Comparison of ENCODE assay signal across 8 mouse cellular contexts in genomic region chr5:36313353-36314079, GRCm38 (mm10).
DNase-seq lines count a peak whose midpoint lies in the region; ATAC-seq lines count a peak whose summit lies in the region.

No protein-coding gene starts in this region.

- no peaks in the 10 kb centered on the region for H3K9me3 ChIP-seq in lung, embryonic 16.5 days (ENCODE audit: control insufficient read depth, low read length)
- no peaks in the 10 kb centered on the region for H3K9me3 ChIP-seq in hindbrain, embryonic 14.5 days (ENCODE audit: control insufficient read depth, low read length)

- ATAC-seq in lung, embryonic 16.5 days (ENCODE audit: low read depth): peak; percentile 81
- peak; percentile 71; the same call in 1 of the 2 replicates for ATAC-seq in hindbrain, embryonic 14.5 days (ENCODE audit: low FRiP score)

- H3K4me3 ChIP-seq in lung, embryonic 16.5 days (ENCODE audit: low read length): no peak overlapping the region
- no peak overlapping the region for H3K4me3 ChIP-seq in hindbrain, embryonic 14.5 days (replicated peaks; ENCODE audit: low read length)

- peaks cover 28% of the 10 kb centered on the region for H3K4me1 ChIP-seq in lung, embryonic 16.5 days (replicated peaks; ENCODE audit: control insufficient read depth, insufficient read depth, low read length)
- peaks cover 22% of the 10 kb centered on the region for H3K4me1 ChIP-seq in hindbrain, embryonic 14.5 days (replicated peaks; ENCODE audit: control insufficient read depth, insufficient read depth, low read length)

- no peaks in the 10 kb centered on the region for H3K36me3 ChIP-seq in lung, embryonic 16.5 days (ENCODE audit: control insufficient read depth, insufficient read depth, low read length)
- H3K36me3 ChIP-seq in hindbrain, embryonic 14.5 days (replicated peaks; ENCODE audit: control insufficient read depth, insufficient read depth): no peaks in the 10 kb centered on the region

- peak overlapping the region; percentile 40 for H3K27ac ChIP-seq in lung, embryonic 16.5 days (ENCODE audit: low read length)
- peak overlapping the region; percentile 43; the same call in 1 of the 2 replicates for H3K27ac ChIP-seq in hindbrain, embryonic 14.5 days

- no peak for DNase-seq in lung, adult 18-20 months
- DNase-seq in gastrocnemius, adult 18-20 months (ENCODE audit: low spot score): peak; percentile 40
- DNase-seq in hindbrain, embryonic 14.5 days (ENCODE audit: low spot score): peak; percentile 44
- peak; percentile 68 for DNase-seq in layer of hippocampus, adult 9-11 months
- peak; percentile 72 for DNase-seq in neural tube, embryonic 10.5 days (ENCODE audit: extremely low spot score, low spot score)
- no peak for DNase-seq in urinary bladder, adult 2 months (ENCODE audit: low spot score)
- no peak for DNase-seq in ovary, adult 18-20 months (ENCODE audit: low spot score)

- WGBS in lung, embryonic 16.5 days: 13% methylated on average over 16 of the region's 16 CpGs
- WGBS in hindbrain, embryonic 14.5 days: 30% methylated on average over 15 of the region's 16 CpGs

- H3K4me2 ChIP-seq in lung, embryonic 16.5 days (ENCODE audit: low read depth, low read length): peak overlapping the region; percentile 15; the same call in 1 of the 2 replicates
- 0 out of 2 replicates have a peak overlapping the region, but pooled peaks have one; percentile 13 for H3K4me2 ChIP-seq in hindbrain, embryonic 14.5 days (replicated peaks)

- H3K9ac ChIP-seq in lung, embryonic 16.5 days (ENCODE audit: low read length): peak overlapping the region; percentile 19
- H3K9ac ChIP-seq in hindbrain, embryonic 14.5 days: peak overlapping the region; percentile 24; the same call in 1 of the 2 replicates

- no peaks in the 10 kb centered on the region for H3K27me3 ChIP-seq in lung, embryonic 16.5 days (ENCODE audit: control insufficient read depth, insufficient read depth, low read depth, low read length)
- no peaks in the 10 kb centered on the region for H3K27me3 ChIP-seq in hindbrain, embryonic 14.5 days (ENCODE audit: control insufficient read depth, insufficient read depth, low read length)

Comparison
In these comparisons a context has a peak if more than half of its experiments do, and no peak if none do; other contexts are left out.
1. DNase-seq: peak in gastrocnemius, adult 18-20 months (single experiment), hindbrain, embryonic 14.5 days (single experiment), layer of hippocampus, adult 9-11 months (single experiment) and neural tube, embryonic 10.5 days (single experiment); none in lung, adult 18-20 months (0 of 2), urinary bladder, adult 2 months (single experiment) and ovary, adult 18-20 months (single experiment).